Comparison of ENCODE assay signal across 8 mouse cellular contexts in the genomic region with DNA sequence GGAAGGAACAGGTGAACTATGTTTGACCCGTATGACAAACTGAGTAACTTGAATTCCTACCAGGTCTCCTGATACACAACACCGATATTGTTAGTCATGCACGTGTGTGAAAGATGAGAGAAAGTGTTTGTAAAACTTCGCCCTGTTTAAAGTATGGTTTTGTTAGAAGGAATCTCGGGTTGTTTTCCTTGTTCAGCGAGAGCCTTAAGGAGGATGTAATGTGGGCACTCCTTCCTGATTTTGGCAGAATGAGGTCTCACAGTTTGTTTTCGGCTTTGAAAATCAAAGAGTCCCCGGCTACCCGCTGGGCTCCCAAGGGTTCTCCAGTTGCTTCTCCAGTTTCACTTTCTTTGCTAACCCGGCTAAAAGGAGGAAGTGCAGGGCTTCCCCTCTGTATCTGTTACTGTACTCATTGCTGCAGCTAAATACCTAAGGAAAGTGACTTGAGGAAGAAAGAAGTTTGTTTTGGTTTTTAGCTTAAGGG.
DNase-seq lines count a peak whose midpoint lies in the region; ATAC-seq and TF ChIP-seq lines count a peak whose summit lies in the region.

No protein-coding gene starts in this region.

- H3K36me3 ChIP-seq in embryonic facial prominence, embryonic 13.5 days = peaks cover 21% of the 10 kb centered on the region
- H3K36me3 ChIP-seq in kidney, postnatal 0 days (ENCODE audit: insufficient read depth, low read length) = 0 out of 2 replicates have a peak, but pooled peaks cover 4% of the 10 kb centered on the region
- peaks cover 18% of the 10 kb centered on the region for H3K36me3 ChIP-seq in midbrain, embryonic 13.5 days

- no peak for ATAC-seq in embryonic facial prominence, embryonic 13.5 days (ENCODE audit: insufficient number of reproducible peaks, insufficient read depth, low FRiP score, low TSS enrichment, low read depth)
- no peak for ATAC-seq in kidney, postnatal 0 days (replicated peaks; ENCODE audit: low FRiP score, low read depth)
- no peak for ATAC-seq in midbrain, embryonic 13.5 days

- peak overlapping the region; percentile 46 for H3K4me2 ChIP-seq in embryonic facial prominence, embryonic 13.5 days
- peak overlapping the region; percentile 57 for H3K4me2 ChIP-seq in kidney, postnatal 0 days (ENCODE audit: low read length)
- H3K4me2 ChIP-seq in midbrain, embryonic 13.5 days (replicated peaks) = no peak overlapping the region

- no peak overlapping the region for H3K9ac ChIP-seq in embryonic facial prominence, embryonic 13.5 days
- peak overlapping the region; percentile 32; the same call in 1 of the 2 replicates for H3K9ac ChIP-seq in kidney, postnatal 0 days (ENCODE audit: low read depth, low read length)
- no peak overlapping the region for H3K9ac ChIP-seq in midbrain, embryonic 13.5 days (replicated peaks)

- no peaks in the 10 kb centered on the region for H3K27me3 ChIP-seq in embryonic facial prominence, embryonic 13.5 days
- no peaks in the 10 kb centered on the region for H3K27me3 ChIP-seq in kidney, postnatal 0 days (ENCODE audit: insufficient read depth, low read length)
- no peaks in the 10 kb centered on the region for H3K27me3 ChIP-seq in midbrain, embryonic 13.5 days

- peak; percentile 26 for DNase-seq in gastrocnemius, adult 18-20 months (ENCODE audit: low spot score)
- DNase-seq in gastrocnemius, postnatal 25 days = no peak
- peak; percentile 88 for DNase-seq in kidney, postnatal 0 days (ENCODE audit: low spot score)
- DNase-seq in mesoderm, embryonic 11.5 days (ENCODE audit: low read depth, low spot score) = peak; percentile 53
- no peak for DNase-seq in testis, postnatal 14 days (ENCODE audit: low spot score)
- no peak for DNase-seq in cerebellum, adult 8-10 months

- TF ChIP-seq CTCF in kidney, postnatal 0 days (IDR thresholded peaks at IDR 0.05; ENCODE audit: low read depth) = no peak

- peaks cover 15% of the 10 kb centered on the region for H3K4me1 ChIP-seq in embryonic facial prominence, embryonic 13.5 days
- no peaks in the 10 kb centered on the region for H3K4me1 ChIP-seq in kidney, postnatal 0 days (replicated peaks; ENCODE audit: insufficient read depth, low read length)
- H3K4me1 ChIP-seq in midbrain, embryonic 13.5 days (replicated peaks) = peaks cover 1% of the 10 kb centered on the region; the same call in 1 of the 2 replicates

- 5% methylated on average over 10 of the region's 10 CpGs for WGBS in embryonic facial prominence, embryonic 13.5 days
- 4% methylated on average over 10 of the region's 10 CpGs for WGBS in kidney, postnatal 0 days
- 43% methylated on average over 10 of the region's 10 CpGs for WGBS in midbrain, embryonic 13.5 days

- peak overlapping the region; percentile 71 for H3K27ac ChIP-seq in embryonic facial prominence, embryonic 13.5 days
- peak overlapping the region; percentile 54 for H3K27ac ChIP-seq in kidney, postnatal 0 days
- no peak overlapping the region for H3K27ac ChIP-seq in midbrain, embryonic 13.5 days

- no peaks in the 10 kb centered on the region for H3K9me3 ChIP-seq in embryonic facial prominence, embryonic 13.5 days
- no peaks in the 10 kb centered on the region for H3K9me3 ChIP-seq in kidney, postnatal 0 days (replicated peaks; ENCODE audit: low read length)
- no peaks in the 10 kb centered on the region for H3K9me3 ChIP-seq in midbrain, embryonic 13.5 days

- peak overlapping the region; percentile 1; the same call in 1 of the 2 replicates for H3K4me3 ChIP-seq in embryonic facial prominence, embryonic 13.5 days
- H3K4me3 ChIP-seq in kidney, postnatal 0 days (replicated peaks; ENCODE audit: low read depth, low read length) = peak overlapping the region; percentile 21
- no peak overlapping the region for H3K4me3 ChIP-seq in midbrain, embryonic 13.5 days (replicated peaks)

Comparison
In these comparisons a context has a peak if more than half of its experiments do, and no peak if none do; other contexts are left out.
1. DNase-seq: peak in gastrocnemius, adult 18-20 months (single experiment), kidney, postnatal 0 days (single experiment) and mesoderm, embryonic 11.5 days (single experiment); none in gastrocnemius, postnatal 25 days (single experiment), testis, postnatal 14 days (single experiment) and cerebellum, adult 8-10 months (single experiment).